Mouse (Mus musculus) regulatory T cell (primary cell): ENCODE data around the gene Cyb561.

Experiments
- in situ Hi-C: fragments of 300-600 bp; cut with MboI, MseI; formaldehyde crosslinking; loops from one replicate; pipeline ENCODE4 v1.15.1; 2025; ENCODE audit warnings: high pct_unique_total_duplicates

Cyb561 gene

GRCm38 (mm10) chr11:105952911-105953386, at the start of gene Cyb561:
TSS of gene Cyb561 (minus strand) at chr11:105953336.
- in situ Hi-C loops = no loop called here

GRCm38 (mm10) chr11:106001718-106002117, 48.6 kb upstream of the Cyb561 start:
- in situ Hi-C loops = no loop called here

- in situ Hi-C loops = no loop called here
Observed at GRCm38 (mm10) chr11:106000062-106000461, 46.9 kb upstream of the Cyb561 start.

GRCm38 (mm10) chr11:105994375-105994774, 41.2 kb upstream of the Cyb561 start, which contains the start of gene Ace3:
TSS of gene Ace3 (plus strand) at chr11:105994675.
- in situ Hi-C loops = loop anchor here (5.0 to 10.0 kb wide), 3 partner anchors 52 to 1650 kb away; no protein-coding TSS in a partner anchor

- in situ Hi-C loops = loop anchor here (5.0 to 10.0 kb wide), 3 partner anchors 48 to 1655 kb away; no protein-coding TSS in a partner anchor
Observed at GRCm38 (mm10) chr11:105990231-105990630, 37.1 kb upstream of the Cyb561 start.

GRCm38 (mm10) chr11:105989446-105989845, 36.3 kb upstream of the Cyb561 start:
- in situ Hi-C loops = no loop called here

- in situ Hi-C loops = no loop called here
Observed at GRCm38 (mm10) chr11:105987446-105987845, 34.3 kb upstream of the Cyb561 start.

- in situ Hi-C loops = no loop called here
Observed at GRCm38 (mm10) chr11:105984452-105984851, 31.3 kb upstream of the Cyb561 start.

GRCm38 (mm10) chr11:105978634-105979033, 25.5 kb upstream of the Cyb561 start:
- in situ Hi-C loops = no loop called here

- in situ Hi-C loops = no loop called here
Observed at GRCm38 (mm10) chr11:105978232-105978631, 25.1 kb upstream of the Cyb561 start.

GRCm38 (mm10) chr11:105975636-105976035, 22.5 kb upstream of the Cyb561 start:
- in situ Hi-C loops = no loop called here

- in situ Hi-C loops = no loop called here
Observed at GRCm38 (mm10) chr11:105975050-105975449, 21.9 kb upstream of the Cyb561 start.

- in situ Hi-C loops = no loop called here
Observed at GRCm38 (mm10) chr11:105974593-105974992, 21.5 kb upstream of the Cyb561 start.

- in situ Hi-C loops = no loop called here
Observed at GRCm38 (mm10) chr11:105969516-105969915, 16.4 kb upstream of the Cyb561 start.

- in situ Hi-C loops = no loop called here
Observed at GRCm38 (mm10) chr11:105968948-105969347, 15.8 kb upstream of the Cyb561 start.

GRCm38 (mm10) chr11:105967741-105968574, 14.8 kb upstream of the Cyb561 start, which contains the start of gene Ace:
TSS of gene Ace (plus strand) at chr11:105967945.
- in situ Hi-C loops = no loop called here

- in situ Hi-C loops = no loop called here
Observed at GRCm38 (mm10) chr11:105966288-105966687, 13.2 kb upstream of the Cyb561 start.

- in situ Hi-C loops = no loop called here
Observed at GRCm38 (mm10) chr11:105964691-105965090, 11.6 kb upstream of the Cyb561 start.

- in situ Hi-C loops = no loop called here
Observed at GRCm38 (mm10) chr11:105959355-105959754, 6.2 kb upstream of the Cyb561 start.

- in situ Hi-C loops = no loop called here
Observed at GRCm38 (mm10) chr11:105958566-105958965, 5.4 kb upstream of the Cyb561 start.

- in situ Hi-C loops = no loop called here
Observed at GRCm38 (mm10) chr11:105957501-105957900, 4.4 kb upstream of the Cyb561 start.

GRCm38 (mm10) chr11:105955815-105956430, 2.8 kb upstream of the Cyb561 start:
- in situ Hi-C loops = no loop called here

GRCm38 (mm10) chr11:105953402-105953801, 266 bp upstream of the Cyb561 start:
- in situ Hi-C loops = no loop called here
